Mouse (Mus musculus): ENCODE measurements around the gene Wdfy3.

GRCm38 (mm10) chr5:101862651-101863050 lies 207.1 kb downstream of the Wdfy3 start:
- TF ChIP-seq CTCF (IDR thresholded peaks at IDR 0.05; ENCODE audit: control insufficient read depth, insufficient read depth, insufficient replicate concordance, low read depth, low read length) (no peak), POLR2A (IDR thresholded peaks at IDR 0.05; ENCODE audit: control insufficient read depth, low read depth, low read length) (no peak)

Data from testis, adult 2 months (tissue).